In the genomic region with DNA sequence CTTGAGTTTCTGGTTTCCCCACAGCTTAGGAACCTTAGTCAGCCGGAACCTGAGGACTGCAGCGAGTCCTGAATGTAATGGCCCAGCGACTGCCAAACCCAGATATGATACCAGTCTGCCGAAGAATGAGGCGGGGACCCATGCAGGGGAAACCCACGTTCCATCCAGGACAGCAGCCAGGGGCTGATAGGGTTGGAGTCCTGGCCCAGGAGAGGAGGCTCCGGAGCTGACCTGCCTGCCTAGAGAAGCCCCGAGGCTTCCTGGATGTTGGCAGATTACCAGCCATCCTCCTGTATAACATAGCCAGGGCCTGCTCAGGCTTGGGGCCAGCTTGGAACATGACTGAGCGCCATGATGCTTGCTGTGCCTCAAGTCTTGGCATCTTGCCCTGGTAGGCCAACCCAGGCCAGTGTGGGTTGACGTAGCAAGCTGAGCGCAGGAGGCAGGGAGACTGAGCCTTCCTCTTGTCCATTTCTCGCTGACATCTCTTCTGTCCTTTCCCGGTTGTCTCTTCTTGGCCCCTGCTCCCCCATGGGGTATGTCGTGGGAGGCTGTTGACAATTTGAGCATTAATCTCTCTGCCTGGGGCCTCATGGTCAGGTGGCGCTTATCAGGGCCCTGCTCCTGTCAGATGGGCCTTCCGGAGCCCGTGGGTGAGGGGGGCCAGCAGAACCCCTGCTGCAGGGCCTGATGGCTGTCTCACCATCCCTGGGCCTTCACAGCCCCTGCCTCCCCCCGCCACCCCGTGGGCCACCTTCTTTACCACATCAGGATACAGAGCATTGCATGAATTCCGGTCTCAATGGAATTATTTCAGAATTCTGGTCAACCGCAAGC, we compare ENCODE assay signal across 8 mouse cellular contexts. TPM values are rescaled to one million over a fixed set of nuclear protein-coding genes. Genes with fewer than 3 reads are reported as not detected.
A peak's percentile ranks its signal among the peaks of the same experiment; 100 is the strongest.
DNase-seq lines count a peak whose midpoint lies in the region; ATAC-seq lines count a peak whose summit lies in the region.

No protein-coding gene starts in this region.

- H3K4me3 ChIP-seq in megakaryocyte, embryonic 14.5 days (replicated peaks): peak overlapping the region; percentile 89
- no peak overlapping the region for H3K4me3 ChIP-seq in intestine, embryonic 16.5 days (ENCODE audit: low read length)

- H3K9me3 ChIP-seq in megakaryocyte, embryonic 14.5 days: peaks cover 6% of the 10 kb centered on the region; the same call in 1 of the 2 replicates
- H3K9me3 ChIP-seq in intestine, embryonic 16.5 days (ENCODE audit: control insufficient read depth, low read length): no peaks in the 10 kb centered on the region; the same call in 1 of the 2 replicates

- no peak overlapping the region for H3K4me2 ChIP-seq in intestine, embryonic 16.5 days (ENCODE audit: low read depth, low read length)

- peaks cover 6% of the 10 kb centered on the region for H3K27me3 ChIP-seq in megakaryocyte, embryonic 14.5 days (replicated peaks)
- no peaks in the 10 kb centered on the region for H3K27me3 ChIP-seq in intestine, embryonic 16.5 days (replicated peaks; ENCODE audit: control insufficient read depth, insufficient read depth, low read length)

- no peak overlapping the region for H3K27ac ChIP-seq in intestine, embryonic 16.5 days (ENCODE audit: low read length)

- peaks cover 4% of the 10 kb centered on the region for H3K36me3 ChIP-seq in megakaryocyte, embryonic 14.5 days (replicated peaks; ENCODE audit: low read length)
- H3K36me3 ChIP-seq in intestine, embryonic 16.5 days (ENCODE audit: control insufficient read depth, insufficient read depth, low read length): no peaks in the 10 kb centered on the region

- no peak overlapping the region for H3K9ac ChIP-seq in intestine, embryonic 16.5 days (ENCODE audit: low read depth, low read length)

- no peak for ATAC-seq in intestine, embryonic 16.5 days

- H3K4me1 ChIP-seq in megakaryocyte, embryonic 14.5 days: peaks cover 97% of the 10 kb centered on the region
- H3K4me1 ChIP-seq in intestine, embryonic 16.5 days (ENCODE audit: control insufficient read depth, insufficient read depth, low read length): peaks cover 6% of the 10 kb centered on the region

- DNase-seq in adrenal gland, postnatal 10 days: peak; percentile 53
- DNase-seq in adrenal gland, adult 2 months: no peak
- DNase-seq in spleen, adult 12 weeks (ENCODE audit: low spot score): peak; percentile 35
- DNase-seq in spleen, adult 18-20 months: no peak
- DNase-seq in heart, postnatal 4 days: peak; percentile 74
- no peak for DNase-seq in right cerebral cortex, postnatal 25 days

- WGBS in intestine, embryonic 16.5 days: 69% methylated on average over 21 of the region's 21 CpGs

RNA-seq across cellular contexts. Expression of a gene that starts 32.3 kb away (rescaled TPM):
- total RNA-seq in adrenal gland, postnatal 10 days (2021): 100 to 1,000 TPM; 156 to 182 TPM
- 100 to 1,000 TPM; 287 to 305 TPM for total RNA-seq in adrenal gland, adult 2 months (2021)
- polyA plus RNA-seq in adrenal gland, adult 2 months (2012; rRNA removed): 117 and 146 TPM in 2 replicates
- 100 to 1,000 TPM; 128 to 130 TPM for total RNA-seq in heart, postnatal 4 days (2021)
- 32.8 and 59.1 TPM in 2 replicates for polyA plus RNA-seq in megakaryocyte, embryonic 14.5 days (2012; ENCODE audit: insufficient read depth, low replicate concordance)
- polyA plus RNA-seq in intestine, embryonic 16.5 days (2015; fragmentation: Nextera tagmentation; extraction: Ambion mirVana): 453 and 462 TPM in 2 replicates

Comparison
In these comparisons a context has a peak if more than half of its experiments do, and no peak if none do; other contexts are left out.
1. DNase-seq: peak in adrenal gland, postnatal 10 days (single experiment), spleen, adult 12 weeks (single experiment) and heart, postnatal 4 days (single experiment); none in adrenal gland, adult 2 months (single experiment), spleen, adult 18-20 months (0 of 2) and right cerebral cortex, postnatal 25 days (single experiment).